Mouse (Mus musculus): Measurements from ENCODE around the gene Sox5.

Sox5 gene

DNA sequence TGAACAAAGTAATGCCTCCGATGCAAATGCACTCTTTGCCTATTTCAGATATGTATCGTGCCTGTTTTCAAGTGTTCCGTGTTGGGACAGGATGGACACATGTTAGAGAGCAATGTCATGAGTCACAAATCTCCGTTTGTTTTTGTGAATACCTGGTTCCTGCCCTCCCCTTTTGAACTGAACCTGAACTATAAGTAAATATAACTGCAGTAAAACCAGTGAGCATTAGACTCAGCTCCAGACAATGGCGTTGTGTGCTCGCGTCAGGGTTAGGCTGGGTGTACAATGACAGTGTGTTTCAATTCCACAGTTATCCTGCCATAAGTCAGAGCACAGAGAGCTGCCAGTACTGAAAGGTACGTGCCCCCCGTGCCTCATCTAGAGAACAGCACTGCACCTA lies 739.8 kb downstream of the Sox5 start:
- CTCF ChIA-PET = no interaction called here

DNA sequence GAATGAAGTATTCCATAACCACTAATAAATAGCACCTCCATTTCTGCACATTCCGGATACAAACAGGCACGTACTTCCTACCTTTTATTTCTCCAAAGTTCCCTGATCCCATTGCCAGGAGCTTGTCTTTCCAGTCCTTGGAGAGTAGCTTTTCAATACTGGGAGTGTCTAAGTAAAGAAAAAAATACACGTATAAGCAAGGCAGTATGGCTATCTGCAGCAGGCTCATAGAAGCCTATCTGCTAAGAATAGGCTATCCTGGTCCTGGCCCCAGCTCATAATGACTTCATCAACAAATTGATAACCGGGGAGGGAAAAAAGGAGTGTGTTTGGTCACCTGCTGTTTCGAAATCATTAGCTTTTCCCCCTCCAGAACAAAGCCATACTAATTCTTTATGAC lies 740.6 kb downstream of the Sox5 start:
- CTCF ChIA-PET = no interaction called here

DNA sequence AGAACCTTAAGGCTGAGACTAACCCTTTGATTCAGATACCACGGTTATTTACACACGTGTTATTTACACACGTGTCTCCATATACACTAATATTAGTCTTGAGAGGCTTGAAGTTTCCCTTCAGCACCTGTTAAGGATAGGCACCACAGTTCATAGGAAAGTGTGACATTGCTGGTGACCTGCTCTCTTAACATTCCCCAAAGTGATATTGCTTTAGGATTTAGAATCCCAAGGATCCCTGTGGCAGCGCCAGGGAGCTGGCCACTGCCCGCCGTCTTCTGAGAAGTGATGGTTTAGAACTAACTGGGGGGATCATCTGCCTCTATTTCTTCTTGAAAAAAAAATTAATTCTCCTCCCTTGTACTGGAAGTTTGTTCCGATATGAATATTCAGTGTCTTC lies 741.4 kb downstream of the Sox5 start:
- CTCF ChIA-PET = no interaction called here

DNA sequence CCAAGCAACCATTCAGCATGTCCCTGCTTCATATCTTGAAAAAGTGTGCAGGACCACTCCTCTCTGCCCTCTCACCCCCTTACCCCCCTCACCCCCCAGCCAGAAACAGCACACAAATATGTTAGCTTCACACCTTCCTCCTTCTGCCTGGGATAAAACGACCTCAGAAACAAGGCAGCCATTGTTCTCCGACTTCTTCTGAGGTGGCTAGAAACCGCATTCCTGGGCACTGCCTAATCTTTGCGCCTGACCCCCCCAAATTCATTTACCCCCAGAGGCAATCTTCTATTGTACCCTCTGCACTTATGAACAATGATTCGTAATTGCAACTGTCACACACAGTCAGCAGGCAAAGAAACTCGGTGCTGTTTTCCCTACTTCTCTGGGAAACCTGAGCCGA lies 742.6 kb downstream of the Sox5 start:
- CTCF ChIA-PET = no interaction called here

DNA sequence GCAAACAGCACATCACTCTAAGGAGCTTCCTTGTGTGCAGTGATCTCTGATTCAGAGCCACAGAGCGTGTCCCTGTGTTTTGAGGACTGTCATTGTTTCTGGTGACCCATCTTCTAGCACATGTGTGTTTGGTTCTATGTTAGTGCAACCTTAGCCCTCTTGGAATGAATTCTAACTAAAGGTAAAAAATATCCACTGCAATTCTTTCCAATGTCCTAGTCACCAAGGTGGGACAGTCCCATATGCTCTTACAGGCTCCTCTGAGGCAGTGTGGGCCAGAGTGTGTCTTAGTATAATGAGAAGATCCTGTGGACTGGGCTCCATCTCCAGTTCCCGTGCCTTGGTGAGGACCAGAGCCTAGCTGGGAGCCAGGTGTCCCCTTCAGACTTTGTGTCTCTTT lies 748.6 kb downstream of the Sox5 start:
- CTCF ChIA-PET = no interaction called here

DNA sequence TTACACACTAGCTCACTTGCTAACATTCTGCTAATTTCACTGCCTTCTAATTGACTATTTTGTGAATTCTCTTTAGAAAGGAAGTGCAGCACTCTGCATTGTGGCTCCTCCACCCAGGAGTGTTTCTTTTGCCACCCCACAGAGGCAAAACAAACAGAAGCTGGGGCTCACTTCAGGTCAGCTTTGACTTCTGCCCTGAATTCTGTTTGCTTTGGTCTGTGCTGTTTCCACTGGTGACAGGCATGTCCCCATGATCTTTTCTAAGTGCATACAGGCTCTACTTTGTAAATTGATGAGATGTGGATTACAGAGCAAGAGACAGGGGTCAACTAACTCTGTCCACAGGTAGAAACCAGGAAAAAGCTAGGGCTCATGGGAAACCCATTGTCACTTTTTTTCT lies 764.8 kb downstream of the Sox5 start:
- CTCF ChIA-PET = no interaction called here

DNA sequence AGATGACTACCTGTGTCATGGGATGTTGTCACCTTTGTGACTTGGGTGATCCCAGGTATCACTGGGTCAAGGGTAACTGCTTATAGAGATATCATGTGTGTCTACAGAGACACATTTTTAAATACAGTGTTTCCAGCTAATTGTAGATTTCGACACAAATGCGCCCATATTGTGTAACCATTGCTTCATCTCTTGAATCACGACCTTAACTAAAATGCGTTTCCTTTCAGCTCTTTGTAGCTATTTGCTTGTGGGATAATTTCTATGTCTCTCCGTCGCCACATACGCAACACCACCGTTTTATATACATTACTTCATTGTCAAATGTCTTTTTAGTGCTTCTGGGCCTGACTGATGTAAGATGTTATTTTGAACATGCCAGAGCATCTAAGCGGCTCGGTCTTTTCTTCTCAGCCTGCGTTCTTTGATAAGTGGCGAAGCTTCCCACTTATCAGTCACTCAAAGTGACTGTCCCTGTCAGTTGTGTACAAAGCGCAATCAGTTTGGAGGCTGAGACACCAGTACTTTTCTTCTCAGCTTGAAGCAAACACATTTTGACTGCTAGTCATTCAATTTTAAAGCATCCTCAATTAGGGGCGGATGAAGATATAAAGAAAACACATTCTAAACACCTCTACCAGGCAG lies 769.8 kb downstream of the Sox5 start:
- CTCF ChIA-PET = no interaction called here

DNA sequence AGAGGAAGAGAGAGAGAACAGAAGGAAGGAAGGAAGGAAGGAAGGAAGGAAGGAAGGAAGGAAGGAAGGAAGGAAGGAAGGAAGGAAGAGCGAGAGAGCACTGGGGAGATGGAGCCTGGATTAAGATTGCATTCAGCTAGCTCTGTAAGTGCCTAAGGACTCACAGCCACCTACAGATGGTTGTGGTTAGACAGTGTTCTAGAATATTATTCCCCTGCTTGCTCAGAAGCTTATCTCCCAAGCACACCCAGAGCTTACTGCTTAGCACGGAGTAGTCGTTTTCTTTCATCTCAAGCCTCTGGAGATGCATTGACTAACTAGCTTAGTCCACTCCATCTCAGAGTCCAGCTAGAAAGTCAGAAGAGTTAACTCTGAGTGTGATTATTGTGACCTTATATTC lies 770.8 kb downstream of the Sox5 start:
- CTCF ChIA-PET = no interaction called here

DNA sequence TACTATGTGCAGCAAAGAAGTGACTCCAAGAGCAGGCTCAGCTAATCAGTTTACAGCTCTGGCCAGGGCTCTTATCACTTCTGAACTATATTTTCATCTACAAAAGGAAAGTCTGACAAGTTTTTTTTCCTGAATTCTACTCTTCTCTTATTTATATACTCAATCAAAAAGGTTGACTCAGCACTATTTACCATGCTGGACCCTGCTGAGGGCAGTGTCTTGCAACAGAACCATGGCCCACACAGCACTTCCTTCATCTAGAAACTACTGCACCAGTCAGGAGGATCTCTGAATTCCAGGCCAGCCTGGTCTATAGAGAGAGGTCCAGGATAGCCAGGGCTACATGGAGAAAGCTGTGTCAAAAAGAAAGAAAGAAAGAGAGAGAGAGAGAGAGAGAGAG lies 771.5 kb downstream of the Sox5 start:
- CTCF ChIA-PET = no interaction called here

DNA sequence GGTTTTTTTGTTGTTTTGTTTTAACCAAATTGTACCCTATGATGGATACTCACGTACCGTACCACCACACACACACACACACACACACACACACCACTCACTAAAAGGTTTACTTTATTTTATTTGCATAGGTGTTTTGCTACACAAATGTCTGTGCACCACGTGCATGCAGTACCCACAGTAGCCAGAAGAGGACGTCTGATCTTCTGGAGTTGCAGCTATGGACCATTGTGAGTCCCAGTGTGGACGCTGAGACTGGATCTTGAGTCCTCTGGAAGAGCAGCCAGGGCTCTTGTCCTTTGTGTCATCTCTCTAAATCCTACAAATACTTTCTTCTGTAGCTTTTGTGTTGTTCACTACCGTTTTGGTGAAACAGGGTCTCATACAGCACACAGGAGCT lies 776.6 kb downstream of the Sox5 start:
- CTCF ChIA-PET = no interaction called here

DNA sequence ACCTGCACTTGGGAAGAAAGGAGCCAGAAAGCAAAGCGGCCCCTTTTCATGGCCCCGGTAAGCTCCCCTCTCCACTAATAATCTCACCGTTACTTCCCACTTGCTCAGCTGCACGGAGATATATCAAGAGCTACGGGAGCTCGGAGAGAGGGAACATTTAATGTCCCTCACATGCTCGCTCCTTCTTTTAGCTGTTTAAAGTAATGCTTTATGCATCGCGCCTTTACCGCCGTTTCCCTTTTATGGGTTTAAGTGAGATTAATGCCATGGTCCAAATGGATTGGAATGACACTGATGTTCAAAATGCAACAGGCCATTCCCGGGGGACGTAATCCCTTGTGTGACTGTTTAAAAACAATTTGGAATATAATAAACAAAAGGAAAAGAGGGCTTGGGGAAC lies 783.6 kb downstream of the Sox5 start:
- CTCF ChIA-PET = no interaction called here

DNA sequence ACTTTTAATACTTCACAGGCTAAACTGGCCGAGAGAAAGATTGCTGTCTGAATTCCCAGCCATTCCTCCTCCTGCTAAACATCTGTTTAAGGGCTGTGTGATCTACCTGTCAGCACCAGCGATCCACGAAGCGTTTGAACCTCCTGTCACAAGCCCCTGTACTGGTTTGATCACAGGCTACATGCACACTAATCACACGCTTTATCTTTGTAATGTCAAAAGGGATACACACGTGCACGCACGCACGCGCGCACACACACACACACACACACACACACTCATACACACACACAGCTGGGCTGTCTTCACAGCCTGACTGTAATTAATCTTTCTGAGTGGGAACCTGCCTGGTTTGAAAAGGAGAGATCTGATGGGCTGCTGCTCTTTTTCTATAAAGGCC lies 784.2 kb downstream of the Sox5 start:
- CTCF ChIA-PET = no interaction called here

DNA sequence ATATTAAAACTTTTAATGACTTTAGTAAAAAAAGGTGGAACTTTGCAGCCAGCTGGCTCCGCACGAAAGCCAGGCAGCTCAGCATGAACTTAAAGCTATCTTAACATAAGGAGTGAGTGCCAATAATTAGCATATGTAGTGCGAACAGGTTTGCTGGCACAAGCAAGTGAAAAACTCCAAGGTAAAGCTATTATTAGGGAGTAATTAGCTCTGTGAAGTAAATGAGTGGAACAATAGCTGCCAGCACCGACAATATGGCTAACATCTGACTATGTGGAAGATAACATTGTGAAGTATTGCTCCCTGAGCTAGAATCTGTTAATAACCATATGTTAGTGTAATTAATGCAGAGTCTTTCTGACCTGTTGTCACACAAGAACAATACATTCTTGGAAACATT lies 786.7 kb downstream of the Sox5 start:
- CTCF ChIA-PET = no interaction called here

DNA sequence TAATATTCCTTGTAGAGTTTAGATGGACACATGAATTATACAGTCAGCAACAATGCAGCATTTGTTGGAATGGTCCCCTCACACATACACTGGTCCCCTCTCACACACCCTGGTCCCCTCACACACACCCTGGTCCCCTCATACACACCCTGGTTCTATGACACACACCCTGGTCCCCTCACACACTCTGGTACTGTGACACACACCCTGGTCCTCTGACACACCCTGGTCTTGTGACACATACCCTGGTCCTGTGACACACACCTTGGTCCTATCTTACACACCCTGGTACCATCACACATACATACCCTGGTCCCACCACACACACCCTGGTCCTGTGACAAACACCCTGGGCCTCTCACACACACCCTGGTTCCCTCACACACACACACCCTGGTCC lies 794.2 kb downstream of the Sox5 start:
- CTCF ChIA-PET = no interaction called here

DNA sequence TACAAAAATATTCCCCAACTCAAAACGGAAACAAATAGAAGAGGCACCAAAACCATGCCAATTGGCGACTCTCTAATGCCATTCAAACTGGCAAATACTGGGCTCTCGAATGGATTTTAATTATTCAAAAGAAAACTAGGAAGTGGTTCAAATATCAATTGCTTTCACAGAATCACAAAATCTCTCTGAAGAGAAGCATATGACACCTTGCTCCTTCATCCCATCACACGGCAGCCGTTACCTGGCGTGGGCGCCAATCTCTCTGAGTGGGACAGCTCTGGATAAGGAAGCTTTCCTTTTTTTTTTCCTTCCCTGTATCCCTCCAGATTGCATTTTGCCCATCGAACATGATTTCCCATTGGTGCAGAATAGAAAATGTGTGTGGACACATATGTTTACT lies 801.6 kb downstream of the Sox5 start:
- CTCF ChIA-PET = no interaction called here

DNA sequence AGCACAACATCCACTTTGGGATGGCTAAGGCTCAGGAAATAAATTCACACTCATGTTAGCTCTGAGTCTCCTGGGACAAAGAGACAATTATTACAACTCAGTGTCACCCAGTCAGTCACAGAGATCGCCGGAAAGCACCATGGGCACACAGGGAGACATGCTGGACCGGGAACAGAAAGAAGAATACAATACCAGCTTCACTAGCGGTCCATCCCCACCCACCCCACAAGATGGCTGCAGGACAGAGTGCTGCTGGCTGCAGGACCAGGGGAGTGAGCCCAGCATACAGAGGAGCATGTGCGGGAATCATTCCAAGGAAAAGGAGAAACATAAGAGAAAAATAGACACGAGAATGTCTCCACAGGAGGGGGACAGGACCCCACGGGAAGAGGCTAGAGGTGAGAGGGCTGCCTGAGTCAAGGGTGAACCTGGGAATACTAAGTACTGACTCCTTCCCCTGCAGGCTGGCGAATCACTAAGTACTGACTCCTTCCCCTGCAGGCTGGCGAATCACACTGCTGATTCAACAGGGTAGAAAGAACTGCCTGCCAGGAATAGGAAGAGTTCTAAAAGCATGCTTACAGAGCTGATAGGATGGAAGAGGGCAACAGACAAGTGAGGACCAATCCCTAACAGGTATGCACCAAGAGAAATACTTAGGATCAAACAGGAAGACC lies 813.9 kb downstream of the Sox5 start:
- CTCF ChIA-PET = no interaction called here

DNA sequence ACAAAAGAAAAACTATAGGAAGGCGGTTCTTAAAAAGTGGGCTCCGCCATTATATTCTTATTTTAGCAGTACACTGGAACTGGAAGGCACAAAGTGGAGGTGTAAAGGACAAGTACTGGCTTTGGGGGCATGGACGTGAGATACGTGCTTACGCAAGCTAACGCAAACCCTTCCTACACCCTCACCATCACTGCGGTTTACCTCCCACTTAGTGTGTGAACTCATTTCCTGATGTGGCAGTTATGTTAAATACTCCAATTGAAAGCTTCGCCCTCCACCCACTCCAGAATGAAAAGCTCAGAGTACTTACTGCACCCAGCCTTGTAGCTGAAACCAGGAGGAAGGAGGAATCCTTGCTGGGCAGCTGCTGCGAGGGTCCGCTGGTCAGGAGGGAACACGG lies 821.3 kb downstream of the Sox5 start:
- CTCF ChIA-PET = no interaction called here

DNA sequence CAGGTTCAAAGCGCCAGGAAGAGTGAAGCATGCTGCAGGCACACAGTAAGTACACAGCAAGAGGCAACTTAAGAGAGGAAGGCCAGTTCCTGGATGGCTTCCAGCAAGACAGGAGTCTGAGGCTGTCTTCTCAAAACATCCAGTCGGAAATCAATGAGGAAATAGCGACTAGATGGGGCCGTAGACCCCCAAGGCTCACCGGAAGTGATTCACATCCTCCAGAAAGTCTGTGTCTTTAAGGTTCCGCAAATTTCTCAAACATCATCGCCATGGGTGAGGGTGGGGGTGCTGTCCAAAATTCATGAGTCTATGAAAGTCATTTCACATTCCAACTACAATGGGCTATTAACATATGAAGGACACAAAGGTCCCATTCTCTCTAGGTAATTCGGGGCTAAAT lies 821.7 kb downstream of the Sox5 start:
- CTCF ChIA-PET = no interaction called here

DNA sequence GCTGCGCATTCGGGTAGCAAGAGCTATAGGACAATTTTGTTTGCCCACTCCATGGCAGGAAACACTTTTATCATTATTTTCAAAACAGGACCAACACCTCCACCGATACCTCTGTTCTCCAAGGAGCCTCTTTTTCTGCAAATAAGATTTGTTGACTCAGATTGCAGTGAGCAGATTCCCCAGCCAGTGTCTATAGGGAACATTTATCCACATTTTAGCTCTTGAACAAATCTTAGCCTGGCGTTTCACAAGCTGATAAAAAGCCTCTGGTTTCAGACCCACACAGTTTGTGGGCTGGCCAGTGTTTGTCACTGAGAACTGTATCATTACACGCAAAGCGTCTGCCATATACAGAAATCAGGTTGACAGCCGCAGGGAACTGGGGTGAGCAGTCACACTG lies 823.4 kb downstream of the Sox5 start:
- CTCF ChIA-PET = no interaction called here

DNA sequence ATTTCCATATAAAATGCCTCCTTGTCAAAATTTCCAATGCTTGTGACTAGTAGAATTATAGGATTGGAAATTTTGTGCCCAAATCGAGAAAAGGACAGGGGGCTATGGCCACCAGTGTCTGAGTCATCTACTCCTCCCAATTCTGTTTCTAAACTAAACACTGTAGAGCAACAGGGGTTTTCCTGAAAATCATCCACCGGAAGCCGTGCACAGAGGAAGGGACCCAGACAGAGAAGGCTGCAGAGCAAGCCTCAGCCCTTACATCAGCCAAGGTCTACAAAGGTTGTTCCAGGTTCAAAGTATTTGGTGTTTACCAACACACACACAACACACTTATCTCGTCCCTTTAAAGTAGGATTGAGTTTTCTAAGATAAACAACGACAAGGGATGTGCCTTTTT lies 824.7 kb downstream of the Sox5 start:
- CTCF ChIA-PET = no interaction called here

DNA sequence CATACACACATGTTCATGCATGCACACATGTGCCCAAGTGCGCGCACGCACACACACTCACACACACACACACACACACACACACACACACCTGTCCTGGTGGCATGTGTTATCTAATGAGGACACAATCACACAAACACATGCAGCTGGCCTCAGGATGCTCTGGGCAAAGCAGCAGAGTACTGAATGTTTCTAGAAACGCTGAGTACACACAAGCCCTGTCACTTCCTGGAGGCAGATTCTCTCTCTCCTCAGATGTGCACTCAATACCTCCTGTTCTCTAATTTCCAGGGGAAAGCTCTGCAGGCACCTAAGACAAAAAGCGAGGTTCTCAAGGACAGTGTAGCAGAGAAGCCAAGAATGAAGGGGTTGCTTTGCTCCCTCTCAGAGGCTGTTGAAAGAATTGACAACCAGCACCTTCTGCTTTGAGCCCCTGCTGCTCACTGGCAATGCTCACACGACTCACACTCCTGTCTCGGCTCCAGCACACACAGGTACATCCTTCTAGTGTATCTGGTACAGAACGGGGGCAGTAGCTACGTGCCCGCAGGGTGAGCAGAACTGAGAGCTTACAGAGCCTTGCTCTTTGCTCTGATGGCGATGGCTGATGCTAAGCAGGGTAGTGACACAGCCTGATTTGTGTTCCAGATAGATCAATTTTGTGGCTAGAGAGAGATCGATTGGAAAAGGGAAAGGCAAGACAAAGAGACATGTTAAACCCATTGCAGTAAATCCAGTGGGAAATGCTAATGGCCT lies 833.0 kb downstream of the Sox5 start:
- CTCF ChIA-PET = no interaction called here

DNA sequence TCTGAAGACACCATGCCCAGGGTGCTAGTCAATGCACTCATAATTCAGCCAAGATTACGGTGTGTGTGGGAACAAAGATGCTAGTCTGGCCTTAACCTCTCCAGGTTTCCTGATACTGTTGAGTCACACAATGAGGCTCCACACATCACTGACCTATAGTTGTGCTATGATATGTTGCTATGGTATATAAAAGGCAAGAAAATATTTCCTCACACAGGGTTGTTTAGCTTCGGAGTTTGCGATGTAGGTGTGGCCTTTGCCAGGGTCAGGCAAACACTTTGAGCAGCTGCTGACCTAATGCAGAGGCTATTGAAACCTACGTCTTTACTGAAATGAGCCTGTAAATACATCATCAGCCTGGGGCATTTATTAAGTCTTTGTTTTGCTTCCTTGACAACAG lies 833.7 kb downstream of the Sox5 start:
- CTCF ChIA-PET = no interaction called here

DNA sequence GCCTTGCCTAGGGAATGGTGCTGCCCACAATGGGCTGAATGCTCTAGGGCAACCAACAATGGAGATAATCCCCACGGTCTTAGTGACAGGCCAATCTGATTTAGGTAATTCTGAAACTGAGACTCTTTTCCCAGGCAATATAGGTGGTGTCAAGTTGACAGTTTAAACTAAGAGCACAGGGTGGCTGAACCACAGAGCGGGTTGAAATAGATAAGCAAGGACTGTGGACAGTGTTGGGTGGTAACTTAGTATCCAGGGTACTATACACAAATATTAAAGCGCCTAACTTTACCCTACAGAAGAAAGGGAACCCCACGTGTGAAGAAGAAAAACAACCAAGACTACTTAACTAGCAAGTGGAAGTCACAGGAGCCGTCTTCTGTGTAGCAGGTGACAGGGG lies 838.7 kb downstream of the Sox5 start:
- CTCF ChIA-PET = no interaction called here

DNA sequence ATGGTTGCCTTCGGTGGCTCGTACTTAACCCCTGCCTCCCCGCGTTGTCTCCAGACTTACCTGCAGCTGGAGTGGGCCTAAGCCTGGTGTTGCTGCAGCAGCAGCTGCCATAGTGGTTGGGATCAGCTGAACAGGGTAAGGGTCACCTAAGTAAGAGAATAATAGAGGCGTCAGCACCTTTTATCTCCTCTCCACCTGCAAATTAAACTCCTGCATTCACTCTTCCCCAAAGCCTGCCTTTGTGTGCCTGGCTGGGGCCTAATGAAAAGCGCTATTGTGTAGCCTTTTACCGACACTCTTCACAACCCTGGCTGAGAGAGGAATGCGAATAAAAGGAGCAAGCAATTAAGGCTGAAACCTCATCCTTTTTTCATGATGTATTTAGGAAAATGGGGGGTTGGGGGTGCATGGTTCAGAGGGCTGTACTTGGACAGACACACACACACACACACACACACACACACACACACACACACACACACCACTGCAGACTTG lies 840.4 kb downstream of the Sox5 start:
- CTCF ChIA-PET = no interaction called here
